Mouse (Mus musculus) left cerebral cortex, postnatal 10 days (tissue): ENCODE data around the gene Cntln. TPM values are rescaled to one million over a fixed set of nuclear protein-coding genes. Genes with fewer than 3 reads are reported as not detected.

Experiments used
- DNase-seq, 2 experiments: peaks; one replicate each; pipeline ENCODE4 v3.0.0; 2021 to 2022; ENCODE audit warnings: low spot score in 2 of 2, mixed read lengths in 1 of 2; ENCODE audit errors: extremely low spot score in 1 of 2
- intact Hi-C: fragments of 180-260 bp; cut with DNase I; formaldehyde crosslinking; loops from one replicate; pipeline ENCODE4 v1.15.1; 2025
- total RNA-seq, 2 experiments: library from RNA; stranded (reverse); gene quantifications; 2 replicates each; pipeline ENCODE4 v1.2.3; 2021

Cntln gene
- total RNA-seq, 2 experiments from 2014 or later, result 7.6 to 8.7 TPM

DNA sequence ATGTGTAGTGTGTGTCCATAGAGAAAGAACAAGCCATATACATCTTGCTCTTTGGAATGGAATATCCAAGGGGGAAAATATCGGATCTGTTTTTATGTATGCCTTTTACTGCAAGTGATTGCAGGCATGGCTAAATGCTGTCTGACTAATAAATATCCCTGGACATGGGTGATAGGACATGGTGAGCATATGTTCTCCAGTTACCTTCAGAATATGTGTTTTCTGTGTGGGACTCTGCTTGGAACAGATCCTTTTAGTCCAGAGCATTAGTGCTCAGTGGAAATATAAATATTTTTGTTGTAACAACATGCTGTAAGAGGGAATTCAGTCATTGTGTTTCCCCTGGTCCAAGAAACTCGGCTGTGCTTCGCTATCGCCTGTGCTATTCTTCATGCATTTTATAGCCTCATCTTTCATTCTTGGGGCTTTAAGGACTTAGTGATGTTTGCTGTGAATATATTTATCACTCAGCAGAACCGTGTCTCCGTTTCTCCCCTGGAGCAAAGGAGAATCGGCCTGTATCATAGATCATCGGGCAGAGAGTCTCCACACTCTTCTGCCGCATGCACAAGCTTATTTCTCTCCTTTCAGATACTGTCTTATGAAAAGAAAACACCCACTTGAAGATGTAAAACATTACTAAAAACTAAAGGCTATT is 294.4 kb downstream of the Cntln start:
- DNase-seq, result no peak
- intact Hi-C loops, result no loop called here

Other genes with a start within 250 kb of the Cntln start
- gene Bnc2, start 209.0 kb upstream of the Cntln start, total RNA-seq, result 1 to 10 TPM; 2.3 to 3.8 TPM